Mouse (Mus musculus) B cell, adult 2 months (primary cell): ENCODE results near the gene Zfp641.

Experiments
- DNase-seq, 2 experiments: peaks; one replicate each; pipeline ENCODE4 v3.0.0; 2022

Zfp641 gene

GRCm38 (mm10) chr15:98295628-98296551 lies at the start of gene Zfp641:
Gene Zfp641 (minus strand): TSS chr15:98296161.
- DNase-seq: no peak

- DNase-seq: no peak
Measured at GRCm38 (mm10) chr15:98340887-98341286, 44.9 kb upstream of the Zfp641 start, which contains the start of gene Olfr284. Gene Olfr284 (minus strand): TSS chr15:98340987.

- DNase-seq: no peak
Measured at GRCm38 (mm10) chr15:98317177-98317724, 21.3 kb upstream of the Zfp641 start, which contains the start of gene Olfr285. Gene Olfr285 (minus strand): TSS chr15:98317353.

- DNase-seq: peak; percentile 13 to 26
Measured at GRCm38 (mm10) chr15:98315703-98316102, 19.7 kb upstream of the Zfp641 start.

- no peak for DNase-seq
Measured at GRCm38 (mm10) chr15:98293651-98294050, 2.3 kb downstream of the Zfp641 start.

- no peak for DNase-seq
Measured at GRCm38 (mm10) chr15:98288566-98288965, 7.4 kb downstream of the Zfp641 start.

- no peak for DNase-seq
Measured at GRCm38 (mm10) chr15:98286418-98286817, 9.5 kb downstream of the Zfp641 start.

GRCm38 (mm10) chr15:98257776-98258175 lies 38.2 kb downstream of the Zfp641 start:
- no peak for DNase-seq

- DNase-seq: no peak
Measured at GRCm38 (mm10) chr15:98257193-98257592, 38.8 kb downstream of the Zfp641 start, which contains the start of gene H1fnt. Gene H1fnt (minus strand): TSS chr15:98257293.

- no peak for DNase-seq
Measured at GRCm38 (mm10) chr15:98256271-98256670, 39.7 kb downstream of the Zfp641 start.
